Mouse (Mus musculus): ENCODE data around the gene Myt1. TPM values are rescaled to one million over a fixed set of nuclear protein-coding genes. Genes with fewer than 3 reads are reported as not detected.

Myt1 gene
- polyA plus RNA-seq (2016; fragmentation: Nextera tagmentation; extraction: Ambion mirVana), result 0.15 and 0.53 TPM in 2 replicates

- Histone ChIP-seq H3K9me3 (no peaks in the 10 kb centered on the region), H3K4me1 (replicated peaks) (no peaks in the 10 kb centered on the region; the same call in 1 of the 2 replicates), H3K9ac (replicated peaks) (no peak within 1 kb of the TSS), H3K4me2 (no peak within 1 kb of the TSS), H3K27me3 (peaks cover 18% of the 10 kb centered on the region; the same call in 1 of the 2 replicates), H3K36me3 (no peaks in the 10 kb centered on the region), H3K4me3 (replicated peaks) (no peak within 1 kb of the TSS), H3K27ac (no peak within 1 kb of the TSS)
- 55% methylated on average over 8 of the region's 8 CpGs for WGBS
- no peak for ATAC-seq (ENCODE audit: insufficient number of reproducible peaks, insufficient read depth, low FRiP score, low TSS enrichment, low read depth)
These were observed at the start of gene Myt1 for GRCm38 (mm10) chr2:181763006-181763830. Myt1 (plus strand) TSS chr2:181763332.

- H3K27me3 ChIP-seq, result 0 out of 2 replicates have a peak, but pooled peaks cover 5% of the 10 kb centered on the region
- no peak overlapping the region for H3K27ac ChIP-seq
- no peak overlapping the region for H3K4me3 ChIP-seq (replicated peaks)
- H3K9me3 ChIP-seq, result no peaks in the 10 kb centered on the region
- no peaks in the 10 kb centered on the region for H3K36me3 ChIP-seq
- 0 out of 2 replicates have a peak, but pooled peaks cover 3% of the 10 kb centered on the region for H3K4me1 ChIP-seq (replicated peaks)
- 85% methylated on average over 1 of the region's 1 CpGs for WGBS
- no peak overlapping the region for H3K4me2 ChIP-seq
- ATAC-seq (ENCODE audit: insufficient number of reproducible peaks, insufficient read depth, low FRiP score, low TSS enrichment, low read depth), result no peak
- H3K9ac ChIP-seq (replicated peaks), result no peak overlapping the region
These were observed 49.4 kb upstream of the Myt1 start for GRCm38 (mm10) chr2:181713749-181714148.

- Histone ChIP-seq H3K27me3 (0 out of 2 replicates have a peak, but pooled peaks cover 5% of the 10 kb centered on the region), H3K4me1 (replicated peaks) (0 out of 2 replicates have a peak, but pooled peaks cover 3% of the 10 kb centered on the region), H3K9ac (replicated peaks) (0 out of 2 replicates have a peak within 1 kb of the TSS, but pooled peaks have one; percentile 37), H3K36me3 (no peaks in the 10 kb centered on the region), H3K4me2 (peak within 1 kb of the TSS; percentile 45), H3K4me3 (replicated peaks) (0 out of 2 replicates have a peak within 1 kb of the TSS, but pooled peaks have one; percentile 21), H3K9me3 (no peaks in the 10 kb centered on the region), H3K27ac (no peak within 1 kb of the TSS)
- ATAC-seq (ENCODE audit: insufficient number of reproducible peaks, insufficient read depth, low FRiP score, low TSS enrichment, low read depth), result 0 out of 2 replicates have a peak, but pooled peaks have one; percentile 42
- 10% methylated on average over 7 of the region's 7 CpGs for WGBS
These were observed 48.2 kb upstream of the Myt1 start, which contains the start of gene Oprl1 for GRCm38 (mm10) chr2:181714903-181715326. Oprl1 (plus strand) TSS chr2:181715016.

- Histone ChIP-seq H3K4me2 (peak overlapping the region; percentile 45), H3K36me3 (no peaks in the 10 kb centered on the region), H3K9me3 (no peaks in the 10 kb centered on the region), H3K27ac (no peak overlapping the region), H3K4me1 (replicated peaks) (0 out of 2 replicates have a peak, but pooled peaks cover 3% of the 10 kb centered on the region), H3K9ac (replicated peaks) (0 out of 2 replicates have a peak overlapping the region, but pooled peaks have one; percentile 37), H3K4me3 (replicated peaks) (0 out of 2 replicates have a peak overlapping the region, but pooled peaks have one; percentile 21), H3K27me3 (0 out of 2 replicates have a peak, but pooled peaks cover 5% of the 10 kb centered on the region)
- 0 out of 2 replicates have a peak, but pooled peaks have one; percentile 10 for ATAC-seq (ENCODE audit: insufficient number of reproducible peaks, insufficient read depth, low FRiP score, low TSS enrichment, low read depth)
- WGBS, result 75% methylated on average over 3 of the region's 3 CpGs
These were observed 47.8 kb upstream of the Myt1 start for GRCm38 (mm10) chr2:181715382-181715781.

GRCm38 (mm10) chr2:181716991-181717390 lies 46.1 kb upstream of the Myt1 start:
- ATAC-seq (ENCODE audit: insufficient number of reproducible peaks, insufficient read depth, low FRiP score, low TSS enrichment, low read depth), result no peak
- no peak overlapping the region for H3K9ac ChIP-seq (replicated peaks)
- H3K4me1 ChIP-seq (replicated peaks), result 0 out of 2 replicates have a peak, but pooled peaks cover 3% of the 10 kb centered on the region
- no peak overlapping the region for H3K4me3 ChIP-seq (replicated peaks)
- no peak overlapping the region for H3K4me2 ChIP-seq
- no peaks in the 10 kb centered on the region for H3K36me3 ChIP-seq
- 67% methylated on average over 3 of the region's 3 CpGs for WGBS
- 0 out of 2 replicates have a peak, but pooled peaks cover 5% of the 10 kb centered on the region for H3K27me3 ChIP-seq
- H3K27ac ChIP-seq, result no peak overlapping the region
- no peaks in the 10 kb centered on the region for H3K9me3 ChIP-seq

GRCm38 (mm10) chr2:181720061-181720460 lies 43.1 kb upstream of the Myt1 start:
- Histone ChIP-seq H3K4me1 (replicated peaks) (0 out of 2 replicates have a peak, but pooled peaks cover under 1% of the 10 kb centered on the region), H3K4me3 (replicated peaks) (no peak overlapping the region), H3K27me3 (no peaks in the 10 kb centered on the region), H3K9me3 (no peaks in the 10 kb centered on the region), H3K4me2 (no peak overlapping the region), H3K27ac (no peak overlapping the region), H3K9ac (replicated peaks) (no peak overlapping the region), H3K36me3 (no peaks in the 10 kb centered on the region)
- 29% methylated on average over 3 of the region's 3 CpGs for WGBS
- ATAC-seq (ENCODE audit: insufficient number of reproducible peaks, insufficient read depth, low FRiP score, low TSS enrichment, low read depth), result no peak

- ATAC-seq (ENCODE audit: insufficient number of reproducible peaks, insufficient read depth, low FRiP score, low TSS enrichment, low read depth), result no peak
These were observed 41.9 kb upstream of the Myt1 start for GRCm38 (mm10) chr2:181721200-181721599.

GRCm38 (mm10) chr2:181722213-181722612 lies 40.9 kb upstream of the Myt1 start:
- H3K4me3 ChIP-seq (replicated peaks), result no peak overlapping the region
- H3K9me3 ChIP-seq, result no peaks in the 10 kb centered on the region
- 0 out of 2 replicates have a peak, but pooled peaks have one; percentile 33 for ATAC-seq (ENCODE audit: insufficient number of reproducible peaks, insufficient read depth, low FRiP score, low TSS enrichment, low read depth)
- H3K4me2 ChIP-seq, result no peak overlapping the region
- no peaks in the 10 kb centered on the region for H3K36me3 ChIP-seq
- H3K27me3 ChIP-seq, result no peaks in the 10 kb centered on the region
- WGBS, result 15% methylated on average over 3 of the region's 3 CpGs
- H3K4me1 ChIP-seq (replicated peaks), result no peaks in the 10 kb centered on the region
- H3K9ac ChIP-seq (replicated peaks), result no peak overlapping the region
- H3K27ac ChIP-seq, result no peak overlapping the region

More at GRCm38 (mm10) chr2:181721200-181721599, 41.9 kb upstream of the Myt1 start:
- Histone ChIP-seq H3K4me3 (replicated peaks) (no peak overlapping the region), H3K4me1 (replicated peaks) (no peaks in the 10 kb centered on the region), H3K36me3 (no peaks in the 10 kb centered on the region), H3K27ac (no peak overlapping the region), H3K9ac (replicated peaks) (no peak overlapping the region), H3K9me3 (no peaks in the 10 kb centered on the region), H3K4me2 (no peak overlapping the region), H3K27me3 (no peaks in the 10 kb centered on the region)

- 44% methylated on average over 9 of the region's 9 CpGs for WGBS
- H3K36me3 ChIP-seq, result no peaks in the 10 kb centered on the region
- no peak for ATAC-seq (ENCODE audit: insufficient number of reproducible peaks, insufficient read depth, low FRiP score, low TSS enrichment, low read depth)
These were observed 35.4 kb upstream of the Myt1 start for GRCm38 (mm10) chr2:181727659-181728262.

GRCm38 (mm10) chr2:181730051-181730450 lies 33.1 kb upstream of the Myt1 start:
- 53% methylated on average over 3 of the region's 3 CpGs for WGBS

More at GRCm38 (mm10) chr2:181727659-181728262, 35.4 kb upstream of the Myt1 start:
- Histone ChIP-seq H3K9me3 (no peaks in the 10 kb centered on the region), H3K27ac (no peak overlapping the region), H3K4me2 (no peak overlapping the region), H3K4me3 (replicated peaks) (no peak overlapping the region), H3K4me1 (replicated peaks) (peaks cover 9% of the 10 kb centered on the region; the same call in 1 of the 2 replicates), H3K27me3 (no peaks in the 10 kb centered on the region), H3K9ac (replicated peaks) (no peak overlapping the region)

GRCm38 (mm10) chr2:181752626-181753025 lies 10.5 kb upstream of the Myt1 start:
- ATAC-seq (ENCODE audit: insufficient number of reproducible peaks, insufficient read depth, low FRiP score, low TSS enrichment, low read depth), result no peak
- 80% methylated on average over 1 of the region's 1 CpGs for WGBS
- no peak overlapping the region for H3K4me2 ChIP-seq

More at GRCm38 (mm10) chr2:181730051-181730450, 33.1 kb upstream of the Myt1 start:
- no peak overlapping the region for H3K27ac ChIP-seq
- no peak overlapping the region for H3K9ac ChIP-seq (replicated peaks)
- ATAC-seq (ENCODE audit: insufficient number of reproducible peaks, insufficient read depth, low FRiP score, low TSS enrichment, low read depth), result no peak
- no peak overlapping the region for H3K4me3 ChIP-seq (replicated peaks)
- no peaks in the 10 kb centered on the region for H3K36me3 ChIP-seq
- peaks cover 9% of the 10 kb centered on the region; the same call in 1 of the 2 replicates for H3K4me1 ChIP-seq (replicated peaks)
- H3K9me3 ChIP-seq, result no peaks in the 10 kb centered on the region
- H3K27me3 ChIP-seq, result no peaks in the 10 kb centered on the region
- no peak overlapping the region for H3K4me2 ChIP-seq

More at GRCm38 (mm10) chr2:181752626-181753025, 10.5 kb upstream of the Myt1 start:
- Histone ChIP-seq H3K4me3 (replicated peaks) (no peak overlapping the region), H3K4me1 (replicated peaks) (no peaks in the 10 kb centered on the region), H3K27me3 (no peaks in the 10 kb centered on the region), H3K27ac (no peak overlapping the region), H3K36me3 (no peaks in the 10 kb centered on the region), H3K9me3 (no peaks in the 10 kb centered on the region), H3K9ac (replicated peaks) (no peak overlapping the region)

All from limb, embryonic 12.5 days (tissue).